Mouse (Mus musculus) retina, postnatal 1 day (tissue): ENCODE results near the gene Lrmda.

Experiments
- DNase-seq: peaks from one replicate; pipeline ENCODE4 v3.0.0-alpha.2; 2012

Gene Lrmda

GRCm38 (mm10) chr14:22106777-22107176 lies 87.3 kb downstream of the Lrmda start:
- no peak for DNase-seq

- DNase-seq, result no peak
Observed at GRCm38 (mm10) chr14:22109423-22109822, 89.9 kb downstream of the Lrmda start.

GRCm38 (mm10) chr14:22113463-22114361 lies 94.2 kb downstream of the Lrmda start:
- no peak for DNase-seq

GRCm38 (mm10) chr14:22114651-22115351 lies 95.3 kb downstream of the Lrmda start:
- DNase-seq, result peak; percentile 24

GRCm38 (mm10) chr14:22118096-22118495 lies 98.6 kb downstream of the Lrmda start:
- DNase-seq, result no peak

- DNase-seq, result no peak
Observed at GRCm38 (mm10) chr14:22118512-22118911, 99.0 kb downstream of the Lrmda start.

GRCm38 (mm10) chr14:22126276-22126675 lies 106.8 kb downstream of the Lrmda start:
- no peak for DNase-seq

GRCm38 (mm10) chr14:22126859-22127258 lies 107.3 kb downstream of the Lrmda start:
- DNase-seq, result no peak

- no peak for DNase-seq
Observed at GRCm38 (mm10) chr14:22130950-22131585, 111.6 kb downstream of the Lrmda start.

- no peak for DNase-seq
Observed at GRCm38 (mm10) chr14:22139281-22139680, 119.8 kb downstream of the Lrmda start.

- no peak for DNase-seq
Observed at GRCm38 (mm10) chr14:22144014-22144413, 124.5 kb downstream of the Lrmda start.

- no peak for DNase-seq
Observed at GRCm38 (mm10) chr14:22145863-22146262, 126.4 kb downstream of the Lrmda start.

- DNase-seq, result no peak
Observed at GRCm38 (mm10) chr14:22146508-22147044, 127.1 kb downstream of the Lrmda start.

- no peak for DNase-seq
Observed at GRCm38 (mm10) chr14:22147341-22148024, 128.0 kb downstream of the Lrmda start.

- DNase-seq, result peak; percentile 36
Observed at GRCm38 (mm10) chr14:22152701-22153100, 133.2 kb downstream of the Lrmda start.

GRCm38 (mm10) chr14:22154096-22154495 lies 134.6 kb downstream of the Lrmda start:
- DNase-seq, result no peak

- no peak for DNase-seq
Observed at GRCm38 (mm10) chr14:22155034-22155433, 135.5 kb downstream of the Lrmda start.

- DNase-seq, result no peak
Observed at GRCm38 (mm10) chr14:22155512-22156026, 136.1 kb downstream of the Lrmda start.

- no peak for DNase-seq
Observed at GRCm38 (mm10) chr14:22156991-22157390, 137.5 kb downstream of the Lrmda start.

GRCm38 (mm10) chr14:22161416-22161815 lies 141.9 kb downstream of the Lrmda start:
- no peak for DNase-seq

GRCm38 (mm10) chr14:22167285-22167684 lies 147.8 kb downstream of the Lrmda start:
- no peak for DNase-seq

- no peak for DNase-seq
Observed at GRCm38 (mm10) chr14:22168077-22168794, 148.7 kb downstream of the Lrmda start.
